Mouse (Mus musculus): Measurements from ENCODE around the gene Pum3. TPM values are rescaled to one million over a fixed set of nuclear protein-coding genes. Genes with fewer than 3 reads are reported as not detected.

Gene Pum3
- total and polyA plus RNA-seq, 3 experiments, result 54.4 to 210 (median 83.3) TPM

GRCm38 (mm10) chr19:27351700-27352099 lies 77.9 kb downstream of the Pum3 start:
- H3K27me3 ChIP-seq (replicated peaks), result no peaks in the 10 kb centered on the region
- no peak overlapping the region for H3K9ac ChIP-seq (ENCODE audit: insufficient read depth, low read depth)
- no peaks in the 10 kb centered on the region for H3K9me3 ChIP-seq (replicated peaks; ENCODE audit: low read length)
- H3K4me2 ChIP-seq (ENCODE audit: insufficient read depth, low read depth, poor library complexity, severe bottlenecking), result no peak overlapping the region
- H3K27ac ChIP-seq (ENCODE audit: insufficient read depth, low read depth), result no peak overlapping the region
- no peak for DNase-seq (ENCODE audit: extremely low read depth)
- no peak overlapping the region for H3K4me3 ChIP-seq (replicated peaks in 1 of 3; ENCODE audit: low read depth in 2 of 3, low read length in 2 of 3, poor library complexity in 1 of 3)
- in situ Hi-C loops (cut with MboI; ENCODE audit: low pct_ligation_motif_present, low pct_unique_long_range_greater_than_20kb, low sequenced_read_pairs), result no loop called here
- dilution Hi-C loops (cut with MboI; ENCODE audit: extremely low pct_ligation_motif_present, extremely low pct_unique_long_range_greater_than_20kb, low sequenced_read_pairs), result no loop called here
- H3K36me3 ChIP-seq (replicated peaks in 1 of 2; ENCODE audit: control insufficient read depth in 1 of 2, insufficient read depth in 1 of 2, low read length in 1 of 2), result no peaks in the 10 kb centered on the region
- H3K79me2 ChIP-seq (replicated peaks; ENCODE audit: control insufficient read depth, extremely low read depth, insufficient read depth, poor library complexity, severe bottlenecking), result no peaks in the 10 kb centered on the region
- H3K4me1 ChIP-seq (ENCODE audit: control insufficient read depth in 1 of 2, insufficient read depth in 2 of 2), result peaks cover 0 to 4% of the 10 kb centered on the region in 2 experiments; a peak in 1 of 4 replicates
- TF ChIP-seq MAFK (IDR thresholded peaks at IDR 0.05; ENCODE audit: insufficient replicate concordance, low read length) (no peak), POLR2AphosphoS2 (IDR thresholded peaks at IDR 0.05; ENCODE audit: low read depth, low read length) (no peak), MAZ (IDR thresholded peaks at IDR 0.05; ENCODE audit: low read depth, low read length) (no peak), E2F4 (IDR thresholded peaks at IDR 0.05; ENCODE audit: insufficient replicate concordance, low read depth, low read length) (no peak), JUND (conservative IDR thresholded peaks at IDR 0.05; ENCODE audit: low read depth, low read length) (no peak), NRF1 (IDR thresholded peaks at IDR 0.05; ENCODE audit: low read depth, low read length) (no peak), ZMIZ1 (IDR thresholded peaks at IDR 0.05; ENCODE audit: low read depth, low read length) (no peak), GABPA (IDR thresholded peaks at IDR 0.05; ENCODE audit: insufficient replicate concordance, low read depth, low read length) (no peak), POLR2A (IDR thresholded peaks at IDR 0.05; ENCODE audit: low read depth, low read length) (no peak), BHLHE40 (IDR thresholded peaks at IDR 0.05; ENCODE audit: low read depth, low read length) (no peak), ZNF384 (IDR thresholded peaks at IDR 0.05; ENCODE audit: low read depth, low read length) (no peak), USF2 (conservative IDR thresholded peaks at IDR 0.05; ENCODE audit: low read depth, low read length) (no peak), CTCF (conservative IDR thresholded peaks at IDR 0.05 in 1 of 2, IDR thresholded peaks at IDR 0.05 in 1 of 2; ENCODE audit: low read depth in 2 of 2, low read length in 2 of 2) (no peak), USF1 (IDR thresholded peaks at IDR 0.05; ENCODE audit: low read depth, low read length) (no peak), MEF2A (IDR thresholded peaks at IDR 0.05; ENCODE audit: borderline replicate concordance, low read depth, low read length) (no peak)

DNA sequence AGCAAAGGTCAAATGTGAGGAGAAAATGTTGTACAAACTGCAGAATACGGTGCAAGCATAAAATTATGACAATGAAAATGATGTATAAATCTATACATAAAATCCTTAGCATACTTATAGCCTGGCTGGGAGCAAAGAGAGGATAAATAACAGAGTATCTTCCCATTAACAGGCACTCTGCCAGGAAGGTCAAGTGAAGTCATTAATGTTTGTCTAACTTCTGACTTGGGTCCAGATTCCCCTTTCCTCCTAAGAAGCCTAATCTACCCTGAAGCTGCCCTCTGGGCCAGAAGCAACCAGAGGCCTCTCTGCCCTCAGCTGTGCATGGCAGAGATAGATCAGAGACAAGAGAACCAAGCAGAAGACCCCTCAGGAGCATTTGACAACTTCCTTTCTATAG lies 83.1 kb downstream of the Pum3 start:
- in situ Hi-C loops (cut with MboI; ENCODE audit: low pct_ligation_motif_present, low pct_unique_long_range_greater_than_20kb, low sequenced_read_pairs), result no loop called here

More for the DNA sequence above, 83.1 kb downstream of the Pum3 start:
- dilution Hi-C loops (cut with MboI; ENCODE audit: extremely low pct_ligation_motif_present, extremely low pct_unique_long_range_greater_than_20kb, low sequenced_read_pairs), result no loop called here
- H3K9ac ChIP-seq (ENCODE audit: insufficient read depth, low read depth), result no peak overlapping the region
- no peaks in the 10 kb centered on the region for H3K27me3 ChIP-seq (replicated peaks)
- no peaks in the 10 kb centered on the region for H3K4me1 ChIP-seq (ENCODE audit: control insufficient read depth in 1 of 2, insufficient read depth in 2 of 2)
- H3K4me3 ChIP-seq (replicated peaks in 1 of 3; ENCODE audit: low read depth in 2 of 3, low read length in 2 of 3, poor library complexity in 1 of 3), result no peak overlapping the region
- no peaks in the 10 kb centered on the region for H3K9me3 ChIP-seq (replicated peaks; ENCODE audit: low read length)
- H3K79me2 ChIP-seq (replicated peaks; ENCODE audit: control insufficient read depth, extremely low read depth, insufficient read depth, poor library complexity, severe bottlenecking), result no peaks in the 10 kb centered on the region
- DNase-seq (ENCODE audit: extremely low read depth), result no peak
- H3K4me2 ChIP-seq (ENCODE audit: insufficient read depth, low read depth, poor library complexity, severe bottlenecking), result no peak overlapping the region
- no peak for TF ChIP-seq ZMIZ1 (IDR thresholded peaks at IDR 0.05; ENCODE audit: low read depth, low read length)
- no peak for TF ChIP-seq USF2 (conservative IDR thresholded peaks at IDR 0.05; ENCODE audit: low read depth, low read length)
- TF ChIP-seq ELF1 (IDR thresholded peaks at IDR 0.05; ENCODE audit: low read depth, low read length), result no peak
- TF ChIP-seq JUND (conservative IDR thresholded peaks at IDR 0.05; ENCODE audit: low read depth, low read length), result no peak
- TF ChIP-seq NRF1 (IDR thresholded peaks at IDR 0.05; ENCODE audit: low read depth, low read length), result no peak
- no peaks in the 10 kb centered on the region for H3K36me3 ChIP-seq (replicated peaks in 1 of 2; ENCODE audit: control insufficient read depth in 1 of 2, insufficient read depth in 1 of 2, low read length in 1 of 2)
- H3K27ac ChIP-seq (ENCODE audit: insufficient read depth, low read depth), result no peak overlapping the region

Other genes with a start within 250 kb of the Pum3 start
- not detected in 2 replicates for gene Vldlr, start 213.3 kb downstream of the Pum3 start, total RNA-seq (2012; rRNA removed)
- gene Vldlr, start 213.3 kb downstream of the Pum3 start, total RNA-seq (2014; rRNA removed), result not detected in 2 replicates
- not detected in 2 replicates for gene Vldlr, start 213.3 kb downstream of the Pum3 start, polyA plus RNA-seq (2012; ENCODE audit: insufficient read length, low read depth)
- not detected in 2 replicates for gene Kcnv2, start 107.2 kb downstream of the Pum3 start, total RNA-seq (2012; rRNA removed)
- not detected in 2 replicates for gene Kcnv2, start 107.2 kb downstream of the Pum3 start, total RNA-seq (2014; rRNA removed)
- gene Kcnv2, start 107.2 kb downstream of the Pum3 start, polyA plus RNA-seq (2012; ENCODE audit: insufficient read length, low read depth), result not detected in 2 replicates

Measured in CH12.LX (cell line).